Mouse (Mus musculus) thymus, adult 2 months (tissue): Measurements from ENCODE around the gene Pfdn5. TPM values are rescaled to one million over a fixed set of nuclear protein-coding genes. Genes with fewer than 3 reads are reported as not detected.

Experiments
- DNase-seq: peaks from one replicate; pipeline ENCODE4 v3.0.0; 2021
- H3K27ac ChIP-seq: fragments of 200-500 bp; 2 replicates; pipeline ENCODE4 v1.5.1; 2012; ENCODE audit warnings: low read length, control low read depth; ENCODE audit not compliant: control insufficient read depth, insufficient read depth
- H3K27me3 ChIP-seq: fragments of 200-500 bp; 2 replicates; pipeline ENCODE4 v1.6.1; 2012; ENCODE audit warnings: mild to moderate bottlenecking, low read length, moderate library complexity, mixed read lengths; ENCODE audit not compliant: control insufficient read depth, insufficient read depth
- H3K36me3 ChIP-seq: fragments of 200-500 bp; 2 replicates; pipeline ENCODE4 v1.6.1; 2012; ENCODE audit warnings: mild to moderate bottlenecking, low read length, moderate library complexity; ENCODE audit not compliant: control insufficient read depth, insufficient read depth
- H3K4me1 ChIP-seq: fragments of 200-500 bp; replicated peaks from 2 replicates; pipeline ENCODE4 v1.6.1; 2012; ENCODE audit warnings: low read length; ENCODE audit not compliant: control insufficient read depth, insufficient read depth
- H3K4me3 ChIP-seq: fragments of 200-500 bp; 2 replicates; pipeline ENCODE4 v1.5.1; 2012; ENCODE audit warnings: mild to moderate bottlenecking, low read length, control low read depth, moderate library complexity; ENCODE audit not compliant: control insufficient read depth, insufficient read depth
- CTCF ChIP-seq: fragments of 200-500 bp; IDR thresholded peaks from 2 replicates; pipeline ENCODE4 v1.5.1; 2012; ENCODE audit warnings: mild to moderate bottlenecking, control low read depth, low read length, moderate library complexity, borderline replicate concordance; ENCODE audit not compliant: control insufficient read depth, poor library complexity, insufficient read depth; ENCODE audit errors: extremely low read depth
- POLR2A ChIP-seq: fragments of 200-500 bp; IDR thresholded peaks from 2 replicates; pipeline ENCODE4 v1.6.1; 2012; ENCODE audit warnings: mild to moderate bottlenecking, low read length, control low read depth, moderate library complexity; ENCODE audit not compliant: control insufficient read depth, poor library complexity, insufficient read depth; ENCODE audit errors: extremely low read depth
- WGBS: fragments of 180-500 bp; shearing (Covaris S2); methylation state at CpG from one replicate; pipeline ENCODE4 v1.1.7; 2018; 5-methylcytosine and 5-hydroxymethylcytosine counted together
- polyA plus RNA-seq: library from polyadenylated mRNA; depleted of rRNA; stranded (reverse); fragments of >200 nt; gene quantifications from 2 replicates; pipeline ENCODE4 v1.2.3, GENCODE M21; 2012

Pfdn5 gene
- polyA plus RNA-seq, 1 experiment, result 93.2 TPM

- WGBS, result 92% methylated on average over 3 of the region's 3 CpGs
- peaks cover 13% of the 10 kb centered on the region for H3K4me1 ChIP-seq
- no peak for TF ChIP-seq CTCF
- TF ChIP-seq POLR2A, result no peak
- no peak overlapping the region for H3K27ac ChIP-seq
- no peaks in the 10 kb centered on the region for H3K27me3 ChIP-seq
- H3K4me3 ChIP-seq, result no peak overlapping the region
- 0 out of 2 replicates have a peak, but pooled peaks cover 5% of the 10 kb centered on the region for H3K36me3 ChIP-seq
- no peak for DNase-seq
Observed at GRCm38 (mm10) chr15:102283648-102284047, 42.3 kb upstream of the Pfdn5 start.

- Histone ChIP-seq H3K4me1 (no peaks in the 10 kb centered on the region), H3K27ac (no peak overlapping the region), H3K36me3 (no peaks in the 10 kb centered on the region), H3K27me3 (no peaks in the 10 kb centered on the region), H3K4me3 (no peak overlapping the region)
- peak; percentile 44 for DNase-seq
- TF ChIP-seq CTCF (no peak), POLR2A (no peak)
Observed at GRCm38 (mm10) chr15:102287395-102287794, 38.5 kb upstream of the Pfdn5 start.

DNA sequence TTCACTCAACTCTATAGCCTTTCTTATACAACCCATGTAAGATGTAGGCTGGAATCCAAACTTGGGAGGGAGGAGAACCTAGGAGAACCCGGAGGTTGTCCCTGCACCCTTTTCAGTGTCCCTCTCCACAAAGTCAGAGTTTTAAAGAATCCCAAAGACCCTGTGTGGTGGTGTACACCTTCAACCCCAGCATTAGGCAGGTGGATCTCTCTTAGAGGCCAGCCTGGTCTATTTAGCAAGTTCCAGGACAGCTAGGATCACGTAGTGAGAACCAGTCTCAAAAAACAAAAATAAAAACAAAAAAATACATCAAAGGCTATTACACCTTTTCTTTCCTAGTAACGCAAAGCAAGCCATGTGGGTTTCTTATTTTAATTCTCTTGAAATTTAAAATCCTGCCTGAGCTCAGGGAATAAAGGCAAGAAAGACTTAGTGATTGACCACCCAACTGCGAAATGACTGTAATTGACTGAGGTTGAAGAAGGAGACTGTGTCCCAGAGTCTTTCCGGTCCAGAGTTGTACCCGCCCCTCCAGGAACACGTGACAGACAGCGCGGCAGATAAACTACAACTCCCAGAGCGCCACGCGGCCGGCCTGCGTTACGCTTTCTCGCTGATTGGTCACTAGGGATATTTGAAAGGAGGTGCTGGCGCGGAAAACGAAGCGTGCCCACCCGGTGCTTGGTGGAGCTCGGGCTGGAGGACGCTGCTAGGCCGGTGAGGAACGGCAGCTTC lies 30.1 kb upstream of the Pfdn5 start, which contains the start of gene Espl1:
Gene Espl1, plus strand, starts transcription at position 634 of the 735 bp plus-strand sequence.
- Histone ChIP-seq H3K4me3 (peak within 1 kb of the TSS; percentile 74), H3K36me3 (peaks cover under 1% of the 10 kb centered on the region; the same call in 1 of the 2 replicates), H3K27ac (no peak within 1 kb of the TSS), H3K4me1 (0 out of 2 replicates have a peak, but pooled peaks cover 3% of the 10 kb centered on the region), H3K27me3 (no peaks in the 10 kb centered on the region)
- DNase-seq, result peak; percentile 97
- no peak; the same call in 1 of the 2 replicates for TF ChIP-seq POLR2A
- TF ChIP-seq CTCF, result no peak
- WGBS, result 4% methylated on average over 25 of the region's 25 CpGs

DNA sequence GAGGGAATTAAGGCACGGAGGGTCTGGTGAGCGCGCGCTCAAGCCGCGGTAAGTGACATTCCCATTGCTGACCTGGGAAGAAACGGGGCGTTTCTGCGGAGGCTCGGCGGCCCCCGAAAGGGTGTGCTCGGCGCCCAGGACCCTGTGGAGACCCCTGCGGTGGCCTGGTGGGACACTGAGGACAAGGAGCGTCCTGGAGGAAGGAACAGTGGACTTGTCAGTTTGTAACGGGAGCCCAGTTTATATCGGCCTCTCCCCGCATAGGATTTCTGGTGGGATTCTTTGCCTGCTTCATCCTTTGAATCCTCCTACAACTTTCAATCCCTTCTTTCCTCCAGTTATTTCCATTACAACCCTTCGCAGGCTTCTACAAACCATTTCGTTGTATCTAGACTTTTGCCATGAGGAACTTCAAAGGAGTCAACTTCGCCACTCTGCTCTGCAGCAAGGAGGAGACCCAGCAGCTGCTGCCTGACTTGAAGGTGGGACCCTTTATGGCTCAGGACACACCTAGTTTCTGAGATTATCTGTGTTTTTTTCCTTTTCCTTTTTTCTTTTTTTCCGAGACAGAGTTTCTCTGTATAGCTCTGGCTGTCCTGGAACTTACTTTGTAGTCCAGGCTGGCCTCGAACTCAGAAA lies 29.4 kb upstream of the Pfdn5 start:
- peak overlapping the region; percentile 74 for H3K4me3 ChIP-seq
- 0 out of 2 replicates have a peak, but pooled peaks cover 3% of the 10 kb centered on the region for H3K4me1 ChIP-seq
- DNase-seq, result no peak
- no peaks in the 10 kb centered on the region for H3K27me3 ChIP-seq
- H3K27ac ChIP-seq, result no peak overlapping the region
- TF ChIP-seq POLR2A (no peak), CTCF (no peak)
- 5% methylated on average over 24 of the region's 24 CpGs for WGBS
- H3K36me3 ChIP-seq, result peaks cover 5% of the 10 kb centered on the region; the same call in 1 of the 2 replicates

- Histone ChIP-seq H3K4me1 (no peaks in the 10 kb centered on the region), H3K27ac (no peak overlapping the region)
Observed at GRCm38 (mm10) chr15:102302542-102302941, 23.4 kb upstream of the Pfdn5 start.

GRCm38 (mm10) chr15:102308717-102309116 lies 17.2 kb upstream of the Pfdn5 start:
- H3K4me3 ChIP-seq, result no peak overlapping the region
- no peaks in the 10 kb centered on the region for H3K27me3 ChIP-seq
- 97% methylated on average over 9 of the region's 9 CpGs for WGBS
- H3K4me1 ChIP-seq, result 0 out of 2 replicates have a peak, but pooled peaks cover 2% of the 10 kb centered on the region
- no peak overlapping the region for H3K27ac ChIP-seq
- peaks cover 53% of the 10 kb centered on the region for H3K36me3 ChIP-seq
- DNase-seq, result no peak
- TF ChIP-seq POLR2A (no peak), CTCF (no peak)

More at GRCm38 (mm10) chr15:102302542-102302941, 23.4 kb upstream of the Pfdn5 start:
- peaks cover 24% of the 10 kb centered on the region for H3K36me3 ChIP-seq
- H3K4me3 ChIP-seq, result no peak overlapping the region
- no peak for DNase-seq
- TF ChIP-seq POLR2A (no peak), CTCF (no peak)
- no peaks in the 10 kb centered on the region for H3K27me3 ChIP-seq
- WGBS, result 95% methylated on average over 6 of the region's 6 CpGs
